Mouse (Mus musculus) kidney, embryonic 15.5 days (tissue): ENCODE data around the gene Itpka. TPM values are rescaled to one million over a fixed set of nuclear protein-coding genes. Genes with fewer than 3 reads are reported as not detected.
A peak's percentile ranks its signal among the peaks of the same experiment; 100 is the strongest.

Source experiments
- ATAC-seq: fragments of 200-750 bp; cut with Nextera tagmentation; replicated peaks from 2 replicates; pipeline ENCODE4 v1.8.0; 2017; ENCODE audit warnings: moderate TSS enrichment; ENCODE audit not compliant: low FRiP score
- H3K27ac ChIP-seq: fragments of 300-500 bp; sonication (generic); 2 replicates; pipeline ENCODE4 v1.5.1; 2015; ENCODE audit warnings: mild to moderate bottlenecking, inconsistent platforms
- H3K27me3 ChIP-seq: fragments of 300-500 bp; sonication (generic); 2 replicates; pipeline ENCODE4 v1.6.1; 2015; ENCODE audit warnings: inconsistent platforms
- H3K36me3 ChIP-seq: fragments of 300-500 bp; sonication (generic); 2 replicates; pipeline ENCODE4 v1.6.1; 2015; ENCODE audit warnings: inconsistent platforms
- H3K4me1 ChIP-seq: fragments of 300-500 bp; sonication (generic); 2 replicates; pipeline ENCODE4 v1.6.1; 2015; ENCODE audit warnings: inconsistent platforms
- H3K4me2 ChIP-seq: fragments of 300-500 bp; sonication (generic); 2 replicates; pipeline ENCODE4 v1.6.1; 2015; ENCODE audit warnings: moderate library complexity, mild to moderate bottlenecking, inconsistent platforms
- H3K4me3 ChIP-seq: fragments of 300-500 bp; sonication (generic); replicated peaks from 2 replicates; pipeline ENCODE4 v1.5.1; 2015; ENCODE audit warnings: mild to moderate bottlenecking, inconsistent platforms
- H3K9ac ChIP-seq: fragments of 300-500 bp; sonication (generic); 2 replicates; pipeline ENCODE4 v1.6.1; 2015; ENCODE audit warnings: mild to moderate bottlenecking, inconsistent platforms
- H3K9me3 ChIP-seq: fragments of 300-500 bp; sonication (generic); replicated peaks from 2 replicates; pipeline ENCODE4 v1.6.1; 2016; ENCODE audit warnings: inconsistent platforms
- WGBS: fragments of 180-500 bp; shearing (Covaris S2); methylation state at CpG from one replicate; pipeline ENCODE4 v1.1.7; 2015; ENCODE audit warnings: mixed read lengths; 5-methylcytosine and 5-hydroxymethylcytosine counted together
- polyA plus RNA-seq: library from polyadenylated mRNA; unstranded; fragments of >200 nt; fragmentation: Nextera tagmentation; extraction: Ambion mirVana; gene quantifications from 2 replicates; pipeline ENCODE4 v1.2.1, GENCODE M21; 2015

Gene Itpka
- polyA plus RNA-seq, 1 experiment from 2014 or later = 1.2 TPM

DNA sequence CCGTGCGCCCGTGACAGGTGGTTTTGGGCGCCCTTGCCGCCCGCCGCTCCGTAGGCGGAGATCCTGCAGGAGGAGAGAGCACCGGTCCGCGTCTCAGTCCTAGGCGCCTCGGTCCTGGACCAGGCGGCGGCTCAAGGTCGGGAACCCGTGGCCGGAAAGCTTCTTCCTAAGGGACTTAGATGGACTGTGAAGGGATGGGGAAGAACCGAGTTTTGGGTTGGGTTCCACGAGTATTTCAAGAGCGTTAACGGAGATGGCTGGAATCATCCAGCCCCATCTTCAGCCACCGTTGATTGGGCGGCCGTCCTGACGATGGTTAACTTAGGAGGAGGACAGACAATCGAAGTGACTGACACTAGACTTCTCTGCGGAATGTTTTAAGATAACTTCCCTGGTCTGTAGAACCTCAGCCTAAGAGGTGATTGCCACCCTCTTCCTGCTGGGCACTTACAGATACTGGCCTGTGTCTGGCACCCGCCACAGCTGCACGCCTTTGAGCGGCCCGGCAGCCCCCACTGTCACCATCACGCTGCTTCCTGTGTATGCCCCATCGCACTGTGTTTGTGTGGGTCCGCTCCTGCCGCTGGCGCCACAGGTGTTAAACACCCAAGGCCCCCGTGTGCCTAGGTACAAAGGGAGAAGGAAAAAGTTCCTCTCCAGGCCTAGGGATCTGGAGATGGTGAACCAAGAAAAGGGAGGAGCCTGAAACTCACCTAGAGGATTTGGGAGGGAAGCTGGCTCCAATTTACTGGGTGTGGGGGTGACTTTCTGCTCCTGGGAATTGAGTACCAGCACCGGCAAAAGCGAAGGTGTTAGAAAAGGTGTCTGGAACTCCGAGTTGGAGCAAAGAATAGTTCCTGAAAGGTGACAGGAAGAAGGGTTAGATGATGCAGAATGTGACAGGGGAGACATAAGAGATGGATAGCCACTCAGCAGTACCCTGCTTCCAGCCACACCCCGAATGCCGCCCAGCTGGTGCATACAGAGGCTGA lies 17.0 kb downstream of the Itpka start:
- ATAC-seq = peak; percentile 27
- Histone ChIP-seq H3K4me2 (peak overlapping the region; percentile 98), H3K4me3 (peak overlapping the region; percentile 62), H3K9me3 (no peaks in the 10 kb centered on the region), H3K27ac (no peak overlapping the region), H3K9ac (peak overlapping the region; percentile 51), H3K4me1 (peaks cover 21% of the 10 kb centered on the region), H3K36me3 (peaks cover 9% of the 10 kb centered on the region), H3K27me3 (peaks cover 76% of the 10 kb centered on the region)
- 6% methylated on average over 44 of the region's 44 CpGs for WGBS

DNA sequence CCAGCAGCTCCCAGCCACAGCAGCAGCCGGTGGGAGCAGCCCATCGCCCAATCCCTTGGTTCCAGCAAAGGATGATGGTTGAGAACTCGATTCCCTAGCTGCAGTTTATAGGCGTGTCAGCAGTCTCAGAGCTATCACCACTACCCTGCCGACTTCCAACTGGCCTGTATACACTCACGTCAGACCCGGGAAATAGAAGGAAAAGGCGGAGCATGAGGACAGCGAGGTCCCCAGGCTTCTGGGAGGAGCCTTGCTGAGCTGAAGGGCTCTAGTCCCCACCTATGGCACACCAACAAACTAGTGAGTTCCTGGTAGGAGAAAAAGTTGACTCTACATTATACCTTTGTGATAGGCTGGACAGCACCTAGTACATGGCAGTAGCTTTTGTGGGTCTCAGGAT lies 18.1 kb downstream of the Itpka start, which contains the start of gene Ltk:
Gene Ltk (minus strand): TSS at position 181 of the 400 bp plus-strand sequence.
- ATAC-seq = no peak
- no peak within 1 kb of the TSS for H3K27ac ChIP-seq
- peaks cover 21% of the 10 kb centered on the region for H3K4me1 ChIP-seq
- no peaks in the 10 kb centered on the region for H3K9me3 ChIP-seq
- peaks cover 20% of the 10 kb centered on the region for H3K36me3 ChIP-seq
- H3K4me3 ChIP-seq = no peak within 1 kb of the TSS
- peak within 1 kb of the TSS; percentile 98; the same call in 1 of the 2 replicates for H3K4me2 ChIP-seq
- WGBS = 10% methylated on average over 9 of the region's 9 CpGs
- peaks cover 69% of the 10 kb centered on the region for H3K27me3 ChIP-seq
- no peak within 1 kb of the TSS for H3K9ac ChIP-seq

DNA sequence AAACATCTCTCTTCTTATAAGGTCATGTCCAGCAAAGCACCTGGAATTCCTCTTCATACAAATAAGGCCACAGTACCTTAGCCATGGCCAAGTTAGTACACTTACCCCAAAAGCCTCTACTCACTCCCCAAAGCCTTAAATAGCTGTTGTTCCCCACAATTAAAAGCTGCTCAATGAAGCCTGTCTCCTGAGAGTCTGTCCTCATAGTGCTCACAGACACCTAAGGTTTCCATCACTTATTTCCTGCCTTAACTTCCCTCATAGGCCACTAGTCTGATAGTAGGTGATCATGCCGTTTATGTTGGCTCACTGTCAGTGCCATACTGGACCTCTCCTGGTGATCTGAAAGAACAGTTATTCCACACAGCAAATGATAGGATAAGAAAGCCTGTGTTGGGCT lies 20.1 kb downstream of the Itpka start:
- Histone ChIP-seq H3K9me3 (no peaks in the 10 kb centered on the region), H3K27me3 (peaks cover 52% of the 10 kb centered on the region), H3K4me3 (no peak overlapping the region), H3K4me1 (peaks cover 20% of the 10 kb centered on the region), H3K9ac (no peak overlapping the region), H3K36me3 (peaks cover 35% of the 10 kb centered on the region), H3K27ac (no peak overlapping the region), H3K4me2 (no peak overlapping the region)
- no peak for ATAC-seq
- 73% methylated on average over 1 of the region's 1 CpGs for WGBS

DNA sequence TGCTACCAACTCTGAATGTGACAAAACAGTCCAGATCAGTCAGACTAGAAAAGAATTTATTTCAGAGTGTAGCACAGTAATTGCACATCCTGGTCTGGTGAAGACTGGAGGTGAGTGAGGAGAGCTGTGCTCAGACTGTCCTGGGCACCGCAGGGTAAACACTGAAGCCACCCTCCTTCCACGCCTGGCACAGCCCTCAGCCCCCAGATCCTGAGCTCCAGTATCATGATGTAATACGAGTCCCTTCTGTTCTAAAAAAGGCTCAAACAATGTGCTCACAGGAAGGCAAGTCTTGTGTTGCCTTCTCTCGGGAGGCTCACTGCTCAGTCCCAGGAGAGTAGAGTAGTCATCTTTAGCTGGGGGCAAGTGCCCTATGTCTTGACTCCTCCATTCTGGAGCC lies 21.8 kb downstream of the Itpka start:
- no peak for ATAC-seq
- H3K9ac ChIP-seq = no peak overlapping the region
- H3K27me3 ChIP-seq = peaks cover 35% of the 10 kb centered on the region
- H3K4me3 ChIP-seq = no peak overlapping the region
- no peak overlapping the region for H3K4me2 ChIP-seq
- peaks cover 3% of the 10 kb centered on the region for H3K4me1 ChIP-seq
- WGBS = 52% methylated on average over 4 of the region's 4 CpGs
- peaks cover 47% of the 10 kb centered on the region for H3K36me3 ChIP-seq
- H3K9me3 ChIP-seq = no peaks in the 10 kb centered on the region
- no peak overlapping the region for H3K27ac ChIP-seq

DNA sequence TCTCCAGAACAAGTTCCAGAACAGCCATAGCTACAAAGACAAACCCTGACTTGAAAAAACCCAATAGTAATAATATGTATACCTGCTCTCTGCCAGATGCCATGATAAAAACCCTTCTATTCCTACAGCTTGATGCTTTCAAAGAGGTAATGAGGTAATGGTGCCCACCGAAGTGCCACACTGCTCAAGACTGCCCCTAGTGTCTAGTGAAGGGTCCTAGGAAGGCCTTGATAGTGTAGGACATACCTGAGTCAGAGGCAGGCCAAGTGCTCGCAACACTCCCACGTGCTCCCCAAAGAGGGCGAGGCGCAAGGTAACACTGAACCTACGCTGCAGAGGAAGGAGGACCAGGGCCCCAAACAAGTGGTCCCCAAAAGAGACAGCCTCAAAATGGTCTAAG lies 25.1 kb downstream of the Itpka start:
- Histone ChIP-seq H3K4me2 (no peak overlapping the region), H3K27me3 (peaks cover 5% of the 10 kb centered on the region), H3K36me3 (peaks cover 80% of the 10 kb centered on the region), H3K27ac (no peak overlapping the region), H3K4me1 (no peaks in the 10 kb centered on the region), H3K4me3 (no peak overlapping the region), H3K9ac (no peak overlapping the region), H3K9me3 (no peaks in the 10 kb centered on the region)
- WGBS = 94% methylated on average over 6 of the region's 6 CpGs
- ATAC-seq = no peak

DNA sequence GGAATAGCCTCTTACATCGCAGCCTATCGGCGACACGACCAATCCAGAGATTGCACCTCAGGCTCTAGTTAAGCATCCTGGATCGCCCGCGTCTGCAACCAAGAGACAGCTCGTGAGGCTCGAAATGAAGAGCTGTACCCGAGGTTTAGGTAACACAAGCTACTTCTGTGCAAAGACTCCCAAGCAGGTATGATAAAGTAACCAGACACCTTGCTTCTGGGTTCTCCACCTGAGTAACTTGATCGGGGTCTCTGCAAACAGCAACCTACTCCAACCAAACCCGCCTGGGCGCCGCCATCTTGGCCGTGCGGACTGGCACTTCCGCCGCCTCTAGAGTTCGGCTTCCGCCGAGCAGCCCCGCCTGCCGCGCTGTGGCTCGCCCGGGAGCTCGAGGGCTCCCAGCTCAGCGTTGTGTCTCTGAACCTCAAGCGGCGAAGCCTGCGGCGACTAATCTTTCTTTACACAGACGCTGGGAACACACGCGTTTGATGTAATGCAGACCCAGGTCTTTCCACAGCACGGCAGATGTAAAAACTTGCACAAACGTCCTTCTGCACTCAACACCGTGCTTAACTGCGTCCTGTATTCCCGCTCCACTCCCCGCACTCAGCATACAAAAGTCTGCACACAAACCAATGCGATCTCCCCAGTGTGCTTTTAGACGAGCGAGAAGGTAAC lies 45.2 kb downstream of the Itpka start, which contains the start of gene Rpap1:
Gene Rpap1 (minus strand): TSS at position 332 of the 678 bp plus-strand sequence.
- peaks cover 21% of the 10 kb centered on the region for H3K36me3 ChIP-seq
- peak within 1 kb of the TSS; percentile 77 for H3K4me3 ChIP-seq
- H3K27me3 ChIP-seq = no peaks in the 10 kb centered on the region
- no peaks in the 10 kb centered on the region for H3K9me3 ChIP-seq
- peak within 1 kb of the TSS; percentile 59 for H3K9ac ChIP-seq
- WGBS = under 1% methylated on average over 44 of the region's 44 CpGs
- peaks cover 11% of the 10 kb centered on the region; the same call in 1 of the 2 replicates for H3K4me1 ChIP-seq
- peak; percentile 96 for ATAC-seq
- peak within 1 kb of the TSS; percentile 90 for H3K27ac ChIP-seq
- H3K4me2 ChIP-seq = peak within 1 kb of the TSS; percentile 79

DNA sequence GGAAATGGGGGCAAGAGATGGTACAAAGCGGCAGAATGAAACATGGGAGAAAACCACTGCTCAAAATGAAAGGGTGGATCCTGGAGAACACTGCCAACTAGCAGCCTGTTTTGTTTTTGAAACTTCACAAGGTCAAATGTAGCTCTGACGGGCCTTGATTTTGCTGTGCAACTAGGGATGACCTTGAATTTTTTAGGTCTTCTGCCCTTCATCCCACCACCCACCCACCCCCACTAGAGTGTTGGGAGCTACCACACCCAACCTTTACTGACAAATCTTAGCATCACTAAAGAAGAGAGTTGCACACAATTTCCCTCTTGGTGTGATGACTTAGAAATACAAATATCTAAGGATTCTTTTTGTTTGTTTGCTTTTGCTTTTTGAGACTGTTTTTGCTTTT lies 47.9 kb downstream of the Itpka start:
- WGBS = 84% methylated on average over 2 of the region's 2 CpGs
- no peak overlapping the region for H3K4me2 ChIP-seq
- H3K9me3 ChIP-seq = no peaks in the 10 kb centered on the region
- H3K27ac ChIP-seq = no peak overlapping the region
- H3K4me1 ChIP-seq = peaks cover 11% of the 10 kb centered on the region; the same call in 1 of the 2 replicates
- H3K27me3 ChIP-seq = peaks cover 4% of the 10 kb centered on the region; the same call in 1 of the 2 replicates
- peaks cover 5% of the 10 kb centered on the region for H3K36me3 ChIP-seq
- no peak for ATAC-seq
- no peak overlapping the region for H3K4me3 ChIP-seq
- no peak overlapping the region for H3K9ac ChIP-seq

DNA sequence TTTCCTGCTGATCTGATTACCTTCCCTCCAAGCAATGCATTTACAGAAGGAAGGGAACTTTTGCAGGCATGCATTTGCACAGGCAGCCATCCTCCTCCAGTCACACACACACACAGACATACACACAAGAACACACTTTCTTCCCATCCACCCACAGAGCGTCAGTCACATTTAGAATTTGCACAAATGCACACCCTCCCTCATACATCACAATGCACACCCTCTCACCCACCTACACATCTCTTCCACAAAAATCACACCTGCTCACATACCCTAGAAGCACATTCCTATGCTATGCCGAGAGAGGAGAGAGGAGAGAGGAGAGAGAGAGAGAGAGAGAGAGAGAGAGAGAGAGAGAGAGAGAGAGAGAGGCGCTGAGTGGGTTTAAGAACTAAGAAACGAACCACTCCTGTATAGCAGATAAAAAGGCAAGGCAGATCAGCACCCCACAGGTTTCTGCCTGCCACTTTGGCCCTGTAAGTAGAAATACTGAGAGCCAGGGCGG lies 55.2 kb downstream of the Itpka start, which contains the start of gene Tyro3:
Gene Tyro3 (plus strand): TSS at position 455 of the 505 bp plus-strand sequence.
- H3K4me2 ChIP-seq = peak within 1 kb of the TSS; percentile 99

DNA sequence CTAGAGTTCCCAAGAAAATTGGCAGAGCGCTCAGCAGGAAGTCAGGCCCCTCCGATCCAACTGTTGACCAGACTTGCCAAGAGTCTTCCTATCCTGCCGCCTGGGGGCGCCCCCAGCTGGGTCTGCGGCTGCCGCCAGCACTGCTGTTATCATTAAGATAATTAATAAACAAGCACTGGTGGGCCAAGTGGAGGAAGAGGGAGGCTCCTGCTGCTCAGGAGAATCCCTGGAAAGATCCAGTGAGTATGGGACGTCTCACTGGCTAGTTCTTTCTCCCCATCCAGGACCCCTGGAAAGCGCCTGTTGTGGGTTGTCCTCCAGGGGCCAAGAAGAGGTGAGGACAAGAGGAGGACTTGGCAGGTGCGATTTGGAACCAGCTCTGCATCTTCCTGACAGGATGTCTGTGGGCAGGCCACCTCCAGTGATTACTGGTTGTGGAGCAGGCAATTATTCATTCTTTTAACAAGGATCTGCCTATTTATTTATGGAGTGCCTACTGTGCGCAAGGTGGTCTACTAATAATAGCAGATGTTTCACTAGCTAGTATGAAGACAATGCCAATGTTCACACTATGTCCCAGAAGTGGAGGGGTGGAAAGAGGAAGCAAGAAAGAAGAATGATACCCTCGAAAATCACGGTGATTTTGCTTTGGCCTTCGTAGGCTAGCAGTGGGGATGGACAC lies 56.2 kb downstream of the Itpka start:
- Histone ChIP-seq H3K27ac (no peak overlapping the region), H3K4me2 (peak overlapping the region; percentile 99), H3K4me1 (peaks cover 43% of the 10 kb centered on the region), H3K9me3 (no peaks in the 10 kb centered on the region), H3K9ac (no peak overlapping the region), H3K4me3 (no peak overlapping the region), H3K27me3 (peaks cover 42% of the 10 kb centered on the region), H3K36me3 (no peaks in the 10 kb centered on the region)
- ATAC-seq = no peak
- WGBS = 12% methylated on average over 13 of the region's 13 CpGs

More for the DNA sequence above, 55.2 kb downstream of the Itpka start, which contains the start of gene Tyro3:
- H3K4me3 ChIP-seq = no peak within 1 kb of the TSS
- WGBS = 71% methylated on average over 5 of the region's 5 CpGs
- H3K4me1 ChIP-seq = peaks cover 32% of the 10 kb centered on the region
- peaks cover 42% of the 10 kb centered on the region for H3K27me3 ChIP-seq
- H3K9ac ChIP-seq = no peak within 1 kb of the TSS
- no peak within 1 kb of the TSS for H3K27ac ChIP-seq
- no peaks in the 10 kb centered on the region for H3K36me3 ChIP-seq
- no peak for ATAC-seq
- H3K9me3 ChIP-seq = no peaks in the 10 kb centered on the region

DNA sequence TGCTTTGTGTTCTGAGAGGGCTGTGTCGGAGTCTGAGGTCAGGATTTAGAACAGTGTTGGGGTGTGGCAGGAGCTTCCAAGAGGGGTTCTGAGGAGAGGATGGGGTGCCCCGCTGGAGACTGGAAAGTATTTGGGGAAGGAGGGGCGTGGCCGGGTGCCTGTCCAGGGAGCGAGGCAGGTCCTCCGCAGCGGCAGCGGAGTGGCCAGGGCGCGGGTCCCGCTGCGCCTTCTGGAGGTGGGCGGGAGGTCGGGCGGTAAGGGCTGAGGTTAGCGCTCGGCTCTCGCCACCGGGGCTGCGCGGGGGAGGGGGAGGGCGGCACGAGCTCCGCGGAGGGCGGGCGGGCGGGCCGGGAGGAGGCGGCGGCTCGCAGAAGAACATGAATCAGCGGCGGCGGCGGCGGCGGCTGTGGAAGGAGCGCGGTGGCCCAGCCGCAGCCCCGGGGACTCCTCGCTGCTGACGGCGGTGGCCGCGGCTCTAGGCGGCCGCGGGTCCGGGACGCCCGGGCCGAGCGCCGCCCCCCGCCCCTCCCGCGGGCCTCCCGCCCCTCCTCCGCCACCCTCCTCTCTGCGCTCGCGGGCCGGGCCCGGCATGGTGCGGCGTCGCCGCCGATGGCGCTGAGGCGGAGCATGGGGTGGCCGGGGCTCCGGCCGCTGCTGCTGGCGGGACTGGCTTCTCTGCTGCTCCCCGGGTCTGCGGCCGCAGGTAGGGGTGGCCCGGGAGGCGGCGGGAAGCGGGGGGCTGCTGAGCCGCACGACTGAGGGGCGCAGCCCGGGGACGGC lies 57.2 kb downstream of the Itpka start:
- Histone ChIP-seq H3K4me2 (peak overlapping the region; percentile 99), H3K4me1 (peaks cover 53% of the 10 kb centered on the region), H3K9ac (peak overlapping the region; percentile 80), H3K9me3 (no peaks in the 10 kb centered on the region), H3K36me3 (0 out of 2 replicates have a peak, but pooled peaks cover 3% of the 10 kb centered on the region), H3K4me3 (peak overlapping the region; percentile 80), H3K27ac (no peak overlapping the region), H3K27me3 (peaks cover 42% of the 10 kb centered on the region)
- WGBS = under 1% methylated on average over 26 of the region's 89 CpGs
- ATAC-seq = peak; percentile 79
